Mouse (Mus musculus) left cerebral cortex, postnatal 4 days (tissue): ENCODE results near the gene Ifit3. TPM values are rescaled to one million over a fixed set of nuclear protein-coding genes. Genes with fewer than 3 reads are reported as not detected.
"Not testable (repeated sequence)": the region's sequence is repeated elsewhere in the genome, so short reads cannot be mapped to it uniquely, and the experiment has no call there.

Experiments
- DNase-seq: peaks from one replicate; pipeline ENCODE4 v3.0.0-alpha.2; 2022
- intact Hi-C: fragments of 180-260 bp; cut with DNase I; formaldehyde crosslinking; loops from one replicate; pipeline ENCODE4 v1.15.1; 2025
- total RNA-seq, 2 experiments: library from RNA; stranded (reverse); gene quantifications; 2 replicates each; pipeline ENCODE4 v1.2.3; 2021

Ifit3 gene
- total RNA-seq: 1 to 10 TPM in 1 of 2 experiments, under 1 TPM in 1; 0.81 to 1.0 TPM

DNA sequence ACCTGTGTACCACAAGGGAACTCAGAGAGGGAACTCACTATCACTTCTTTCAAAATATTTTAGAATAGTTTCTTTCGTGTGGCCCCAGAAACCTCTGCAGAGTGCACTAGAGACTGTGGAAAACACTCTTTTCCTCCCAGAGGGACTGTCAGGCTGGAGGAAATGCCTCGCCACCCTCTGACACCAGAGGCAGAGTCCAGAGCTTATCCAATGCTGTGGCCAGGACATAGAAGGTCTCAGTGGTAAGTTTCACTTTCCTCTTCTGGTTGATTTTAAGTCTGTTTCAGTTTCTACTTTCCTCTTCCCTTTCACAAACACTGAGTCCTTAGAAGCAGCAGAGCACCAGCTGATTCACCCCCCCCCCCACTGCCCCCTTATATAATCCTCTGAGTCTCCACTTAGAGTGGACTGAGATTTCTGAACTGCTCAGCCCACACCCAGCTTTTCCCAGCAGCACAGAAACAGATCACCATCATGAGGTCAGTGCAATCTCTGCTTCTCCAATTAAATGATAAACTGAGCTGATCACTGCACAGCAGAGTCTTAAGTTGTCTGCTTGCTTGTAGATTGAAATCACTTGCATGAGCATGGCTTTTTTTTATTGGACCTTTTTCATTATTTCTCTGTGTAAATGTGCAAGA lies at the start of gene Ifit3:
Ifit3 (plus strand) TSS at position 406 of the 641 bp plus-strand sequence.
- DNase-seq, intact Hi-C loops: not testable (repeated sequence)

DNA sequence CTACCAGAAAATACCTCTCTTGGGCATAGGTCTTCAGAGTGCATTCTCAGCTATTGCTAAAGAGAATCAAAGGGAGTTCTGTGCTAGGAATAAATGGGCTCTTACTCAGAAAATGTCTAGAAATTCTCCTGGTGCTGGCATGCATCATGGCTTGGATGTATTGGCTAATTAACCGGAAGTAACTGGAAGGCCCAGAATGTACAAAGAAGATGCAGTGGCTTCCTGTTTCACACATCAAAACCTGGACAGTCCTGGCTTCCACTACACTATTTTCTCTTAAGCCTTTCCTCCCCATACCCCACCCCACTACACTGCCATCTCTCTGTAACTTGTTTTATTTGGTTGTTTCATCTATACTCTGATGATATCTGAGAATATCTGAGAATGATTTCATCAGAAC lies 43.9 kb upstream of the Ifit3 start:
- intact Hi-C loops: no loop called here
- DNase-seq: no peak

DNA sequence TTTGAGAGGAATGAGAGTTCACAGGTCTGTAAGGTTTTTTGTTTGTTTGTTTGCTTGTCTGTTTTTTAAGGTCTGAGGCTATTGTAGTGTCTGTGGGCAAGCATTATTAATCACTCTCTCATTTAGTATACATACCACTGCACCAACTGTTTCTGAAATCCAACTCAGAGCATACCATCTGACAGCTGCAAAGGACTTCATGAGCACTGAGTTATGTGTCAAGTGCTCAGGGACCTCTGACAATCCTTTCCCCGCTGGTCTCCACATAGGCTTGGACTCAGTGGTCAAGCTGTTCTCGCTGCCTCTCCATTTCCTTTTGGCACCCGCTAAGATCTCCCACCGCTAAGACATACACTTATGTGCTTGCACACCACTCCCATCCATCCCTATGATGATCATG lies 37.1 kb upstream of the Ifit3 start:
- DNase-seq: no peak
- intact Hi-C loops: loop anchor here (10.0 kb wide), 2 partner anchors 89 to 1171 kb away; no protein-coding TSS in a partner anchor

DNA sequence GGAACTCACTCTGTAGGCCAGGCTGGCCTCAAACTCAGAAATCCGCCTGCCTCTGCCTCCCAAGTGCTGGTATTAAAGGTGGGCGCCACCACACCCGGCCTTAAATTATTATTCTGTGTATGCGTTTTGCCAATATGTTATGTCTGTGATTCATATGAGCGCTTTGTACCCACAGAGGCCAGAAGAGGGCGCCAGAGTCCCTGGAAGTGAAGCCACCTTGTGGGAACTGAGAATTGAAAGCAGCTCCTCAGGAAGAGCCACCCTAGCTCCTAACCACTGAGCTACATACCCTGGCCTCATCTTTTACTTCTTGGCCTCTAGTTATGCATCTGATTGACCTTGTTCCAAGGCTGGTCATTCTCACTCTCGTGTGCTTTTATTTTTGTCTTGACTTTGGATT lies 35.4 kb upstream of the Ifit3 start:
- peak; percentile 72 for DNase-seq
- intact Hi-C loops: loop anchor here (10.0 kb wide), 2 partner anchors 87 to 1173 kb away; no protein-coding TSS in a partner anchor

DNA sequence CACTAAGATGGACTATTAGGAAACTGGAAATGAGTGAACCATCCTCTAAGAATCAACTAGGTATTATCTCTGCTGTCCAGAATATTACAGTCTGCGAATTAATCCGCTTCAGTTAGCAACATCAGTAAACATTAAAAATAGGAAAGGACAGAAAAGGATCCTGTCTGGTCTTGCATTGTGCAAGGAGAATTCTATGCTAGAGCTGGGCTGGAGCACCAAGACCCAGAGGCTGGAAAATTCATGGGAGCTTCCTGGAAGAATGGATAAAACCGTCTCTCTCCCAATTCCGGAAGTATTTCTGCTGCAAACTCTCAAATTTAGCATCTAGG lies 33.2 kb upstream of the Ifit3 start:
- no peak for DNase-seq
- intact Hi-C loops: loop anchor here (10.0 kb wide), 2 partner anchors 215 to 305 kb away; no protein-coding TSS in a partner anchor

DNA sequence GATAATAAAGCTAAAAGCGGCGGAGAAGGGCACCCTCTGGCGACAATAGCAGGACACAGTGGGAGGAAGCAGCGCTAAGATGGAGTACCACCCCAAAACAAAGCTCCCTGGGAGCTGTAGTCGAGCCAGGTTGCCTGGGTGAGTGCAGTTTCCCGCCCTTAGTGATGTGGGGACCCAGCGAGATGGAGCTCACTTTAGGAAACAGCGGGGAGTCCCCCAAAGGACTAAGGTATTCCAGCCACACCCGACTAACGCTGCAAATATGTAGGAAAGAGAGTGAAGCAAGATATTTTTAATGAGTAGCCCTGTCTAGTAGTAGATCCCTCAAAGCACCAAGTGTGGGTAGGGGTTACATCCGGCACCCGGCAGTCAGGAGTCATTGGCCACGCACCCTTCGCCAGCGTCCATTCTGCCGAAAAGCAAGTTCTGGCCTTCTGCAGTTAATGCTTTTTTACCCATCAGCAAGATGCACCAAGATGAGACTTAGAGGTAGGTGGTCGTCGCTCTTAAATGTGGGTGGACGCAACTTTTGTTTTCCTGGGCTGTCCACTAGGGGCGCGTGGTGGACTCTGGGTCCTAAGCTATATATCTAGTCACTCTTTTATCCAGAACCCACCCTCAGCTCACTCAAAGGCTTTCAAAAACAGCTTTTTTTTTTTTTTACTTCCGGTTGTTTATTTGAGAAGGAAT lies 32.7 kb upstream of the Ifit3 start, which contains the start of gene Ifit2:
Ifit2 (plus strand) TSS at position 161 of the 690 bp plus-strand sequence.
- intact Hi-C loops: loop anchor here (10.0 kb wide), 2 partner anchors 216 to 306 kb away; no protein-coding TSS in a partner anchor
- peak; percentile 73 for DNase-seq

DNA sequence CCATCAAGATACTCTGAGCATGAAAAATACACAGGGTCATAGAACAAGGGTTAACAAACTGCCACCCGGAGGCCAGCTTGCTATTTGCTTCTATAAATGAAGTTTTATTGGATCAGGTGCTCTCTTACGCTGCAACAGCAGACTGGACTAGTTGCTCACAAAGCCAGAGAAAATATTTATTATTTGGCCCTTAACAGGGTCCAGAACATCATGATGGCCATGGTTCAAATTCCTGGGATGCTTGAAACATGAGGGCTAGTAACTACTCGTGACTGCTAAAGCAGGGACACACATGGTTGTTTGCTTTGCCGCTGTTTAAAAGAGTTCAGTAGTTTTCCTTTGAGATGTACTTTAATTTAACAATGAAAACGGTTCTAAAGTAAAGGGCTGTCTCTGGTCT lies 31.4 kb upstream of the Ifit3 start:
- DNase-seq: no peak
- intact Hi-C loops: loop anchor here (10.0 kb wide), 2 partner anchors 217 to 307 kb away; no protein-coding TSS in a partner anchor

DNA sequence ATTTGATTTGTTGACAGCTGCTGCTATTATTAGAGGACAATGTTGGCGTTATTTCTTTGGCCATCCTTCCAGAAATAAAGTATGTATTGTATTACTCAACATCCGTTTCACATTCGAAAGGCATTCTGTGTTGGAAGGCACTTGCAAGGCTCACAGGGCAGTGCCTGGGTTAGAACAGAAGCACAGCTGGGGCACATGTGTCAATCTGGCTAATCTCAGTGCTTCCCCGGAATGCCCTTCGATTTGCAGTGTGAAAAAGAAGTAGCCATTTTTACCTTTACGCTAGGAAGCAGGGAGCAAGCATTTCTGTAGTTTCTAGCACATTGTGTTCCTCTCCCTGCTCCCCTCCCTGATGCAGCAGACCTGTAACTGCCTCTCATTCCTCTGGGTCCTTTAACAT lies 30.3 kb upstream of the Ifit3 start:
- DNase-seq: no peak

DNA sequence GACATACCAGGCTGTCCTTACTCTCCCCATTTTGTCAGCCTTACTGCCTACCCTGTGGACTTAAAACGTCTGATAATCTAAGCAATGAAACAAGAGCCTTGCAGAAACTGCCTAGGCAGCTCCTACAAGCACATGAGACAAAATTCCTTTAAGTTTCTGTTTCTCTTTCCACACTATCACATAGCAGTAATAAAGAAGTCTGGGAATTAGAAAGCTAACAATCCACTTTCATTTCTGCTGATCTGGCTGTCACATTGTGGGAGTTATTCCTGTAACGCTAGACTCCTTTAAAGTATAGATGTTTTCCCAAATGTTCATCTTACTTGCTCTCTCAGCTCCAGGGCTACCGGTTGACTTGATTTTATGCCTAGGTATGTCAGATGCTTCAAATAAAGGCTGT lies 29.8 kb upstream of the Ifit3 start:
- intact Hi-C loops: loop anchor here (10.0 kb wide), 2 partner anchors 219 to 309 kb away; no protein-coding TSS in a partner anchor
- DNase-seq: no peak

More for the DNA sequence above, 30.3 kb upstream of the Ifit3 start:
- intact Hi-C loops: loop anchor here (10.0 kb wide), 2 partner anchors 218 to 308 kb away; no protein-coding TSS in a partner anchor

DNA sequence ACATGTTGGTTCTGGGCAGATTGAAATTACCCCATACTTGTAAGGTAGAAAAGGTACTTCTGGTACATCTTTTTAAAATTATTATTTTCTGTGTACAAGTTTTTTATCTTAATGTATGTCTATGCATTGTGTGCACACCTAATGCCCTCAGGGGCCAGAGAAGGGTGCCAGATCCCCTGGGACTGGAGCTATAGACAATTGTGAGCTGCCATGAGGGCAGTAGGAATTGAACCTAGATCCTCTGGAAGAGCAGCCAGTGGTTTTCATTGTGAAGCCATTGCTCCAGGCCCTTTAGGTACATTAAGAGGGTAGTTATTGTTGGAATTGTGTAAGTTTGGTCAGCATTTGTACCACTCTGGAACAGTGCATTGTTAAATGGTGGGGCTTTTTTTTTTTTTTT lies 29.3 kb upstream of the Ifit3 start:
- DNase-seq: no peak
- intact Hi-C loops: loop anchor here (10.0 kb wide), 2 partner anchors 219 to 309 kb away; no protein-coding TSS in a partner anchor

DNA sequence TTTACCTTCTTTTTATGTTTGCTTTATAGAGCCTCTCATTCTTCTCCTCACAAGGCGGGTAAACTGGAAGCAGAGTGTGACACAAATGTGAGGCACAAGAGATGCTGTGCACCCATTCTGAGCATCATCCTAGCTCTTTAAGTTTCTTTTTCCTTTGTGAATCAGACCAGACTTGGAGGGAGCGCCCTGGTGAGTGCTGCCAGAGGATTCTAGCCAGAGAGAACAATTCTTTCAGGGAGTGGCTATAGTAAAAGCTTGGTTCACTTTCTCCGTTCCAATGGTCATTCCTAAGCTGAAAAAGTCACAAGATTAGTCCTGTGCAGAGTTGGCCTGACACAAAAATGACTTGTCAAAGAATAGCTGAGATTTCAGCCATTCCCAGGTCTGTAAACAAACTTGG lies 26.7 kb upstream of the Ifit3 start:
- intact Hi-C loops: loop anchor here (10.0 kb wide), 2 partner anchors 222 to 312 kb away; no protein-coding TSS in a partner anchor
- DNase-seq: no peak

DNA sequence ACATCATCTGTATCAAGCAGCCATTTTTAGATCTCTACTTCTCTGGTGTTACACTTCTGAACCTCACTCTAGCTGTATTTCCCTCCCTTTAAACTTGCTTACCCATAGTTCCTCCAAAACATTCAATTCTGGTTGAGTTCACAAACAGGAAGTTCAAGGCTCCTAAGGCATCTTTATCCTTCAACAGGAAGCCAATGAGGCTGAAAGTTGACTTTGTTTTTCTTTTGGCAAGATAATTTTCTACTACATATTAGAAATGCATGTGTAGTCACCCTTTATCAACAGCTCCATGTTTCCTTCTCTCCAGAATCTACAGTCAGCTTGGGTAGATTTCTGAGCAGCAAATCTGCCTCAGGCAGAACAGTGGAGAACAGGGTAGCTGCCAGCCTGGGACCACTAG lies 20.8 kb upstream of the Ifit3 start:
- no peak for DNase-seq
- intact Hi-C loops: no loop called here

DNA sequence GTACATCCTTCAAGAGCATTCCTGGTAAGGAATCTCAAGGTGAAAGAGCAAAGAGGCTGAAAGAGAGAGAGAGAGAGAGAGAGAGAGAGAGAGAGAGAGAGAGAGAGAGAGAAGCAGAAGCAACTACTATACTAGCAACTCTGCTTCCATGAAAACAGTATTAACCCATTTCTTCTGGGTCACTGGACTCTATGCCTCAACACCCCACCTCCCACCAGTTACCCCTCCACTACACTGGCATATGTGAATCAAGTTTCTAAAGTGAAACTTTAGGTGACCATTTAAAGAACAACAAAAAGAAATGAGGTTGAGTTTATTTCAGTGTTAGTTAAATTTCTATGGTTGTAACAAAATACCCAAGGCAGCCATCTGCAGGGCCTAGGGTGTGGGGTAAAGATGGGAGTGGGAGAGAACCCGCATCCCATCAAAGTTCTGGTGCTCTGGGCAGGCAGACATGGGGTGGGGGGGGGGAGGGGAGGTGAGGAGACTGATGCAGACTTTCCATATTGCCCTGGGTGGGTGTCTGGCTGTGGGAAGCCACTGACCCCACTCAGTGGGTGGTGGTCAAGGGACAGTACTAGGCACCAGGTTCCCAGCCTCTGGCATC lies 17.1 kb upstream of the Ifit3 start:
- no peak for DNase-seq
- intact Hi-C loops: no loop called here

DNA sequence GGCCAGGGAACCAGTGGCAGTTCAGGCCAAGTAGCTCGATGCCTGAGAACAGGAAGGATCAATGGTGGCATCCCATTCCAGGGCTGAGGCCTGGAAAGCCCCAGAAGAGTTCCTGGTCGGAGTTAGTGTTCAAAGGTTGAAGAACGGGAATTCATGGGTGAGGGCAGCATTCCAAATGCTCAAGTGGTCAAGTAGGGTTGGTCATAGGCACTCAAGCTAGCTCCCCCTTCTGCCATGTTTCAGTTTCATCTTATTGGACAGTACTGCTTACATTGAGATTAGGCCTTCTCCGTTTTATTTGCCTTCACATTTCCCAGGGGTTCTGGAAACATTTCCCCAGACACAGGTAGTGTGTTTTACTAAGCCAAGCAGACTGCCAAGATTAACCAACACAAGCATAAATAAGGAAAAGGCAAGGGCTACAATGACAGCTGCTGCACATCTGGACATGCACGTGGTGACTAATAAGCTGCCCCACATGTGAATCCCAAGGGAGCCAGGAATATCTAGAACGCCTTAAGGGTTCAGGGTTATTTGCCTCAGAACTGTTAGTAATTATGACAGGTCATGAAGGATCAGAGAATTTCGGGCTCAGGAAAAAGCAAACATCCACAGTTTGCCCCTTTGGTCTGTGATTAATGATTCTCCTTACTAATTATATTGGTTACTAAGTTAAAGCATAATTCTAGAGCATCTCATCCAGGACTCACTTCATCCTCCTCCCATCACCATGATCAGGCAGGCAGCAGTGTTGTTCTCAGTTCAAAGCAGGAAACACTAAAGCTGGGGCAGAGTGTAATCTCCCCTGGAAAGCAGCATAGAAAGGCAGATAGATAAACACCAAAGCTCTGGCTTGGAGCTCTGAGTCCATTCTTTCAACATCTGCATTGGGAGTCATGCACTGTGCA lies 14.1 kb upstream of the Ifit3 start:
- intact Hi-C loops: no loop called here
- DNase-seq: no peak

DNA sequence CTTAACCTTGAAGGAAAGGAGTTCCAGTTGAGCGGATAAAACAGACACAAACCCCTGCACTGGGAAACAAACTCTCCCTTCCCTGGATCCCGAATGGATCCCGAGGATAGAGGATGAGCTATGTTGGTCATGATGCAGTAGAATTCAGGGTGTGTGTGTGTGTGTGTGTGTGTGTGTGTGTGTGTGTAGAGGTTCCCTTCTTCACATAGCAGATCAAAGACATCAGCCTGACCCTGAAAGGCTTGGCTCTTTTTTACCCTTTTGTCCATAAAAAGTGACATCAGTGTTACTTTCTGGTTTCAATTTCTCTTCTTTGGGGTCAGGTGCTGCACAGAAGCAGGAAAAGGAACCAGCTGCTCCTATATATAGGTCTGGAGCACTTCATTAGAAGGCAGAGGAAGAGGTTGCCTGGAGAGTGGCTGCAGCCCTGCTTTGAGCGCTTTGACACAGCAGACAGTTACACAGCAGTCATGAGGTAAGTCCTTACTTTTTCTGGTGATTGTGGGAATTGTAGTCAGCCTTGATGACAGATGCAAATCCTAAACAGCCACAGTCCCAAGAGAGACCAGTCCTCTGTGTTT lies 13.3 kb upstream of the Ifit3 start:
- intact Hi-C loops: no loop called here
- DNase-seq: no peak

DNA sequence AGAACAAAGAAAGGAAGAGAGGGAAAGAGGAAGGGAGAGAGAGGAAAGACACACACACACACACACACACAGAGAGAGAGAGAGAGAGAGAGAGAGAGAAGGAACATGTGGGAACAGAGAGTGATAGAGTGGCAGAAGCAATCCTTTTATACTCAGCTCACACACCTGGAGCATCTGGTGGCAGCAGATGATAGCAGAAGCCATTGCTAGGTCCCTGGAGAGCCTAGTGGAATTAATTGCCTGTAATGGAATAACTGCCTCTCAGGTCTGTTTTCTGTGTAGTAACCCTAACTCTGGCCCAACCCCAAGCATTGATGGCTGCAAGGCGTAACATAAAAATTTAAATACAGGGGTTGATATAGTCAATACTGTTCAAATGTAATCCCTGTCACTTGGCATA lies 12.3 kb upstream of the Ifit3 start:
- DNase-seq: no peak
- intact Hi-C loops: no loop called here

DNA sequence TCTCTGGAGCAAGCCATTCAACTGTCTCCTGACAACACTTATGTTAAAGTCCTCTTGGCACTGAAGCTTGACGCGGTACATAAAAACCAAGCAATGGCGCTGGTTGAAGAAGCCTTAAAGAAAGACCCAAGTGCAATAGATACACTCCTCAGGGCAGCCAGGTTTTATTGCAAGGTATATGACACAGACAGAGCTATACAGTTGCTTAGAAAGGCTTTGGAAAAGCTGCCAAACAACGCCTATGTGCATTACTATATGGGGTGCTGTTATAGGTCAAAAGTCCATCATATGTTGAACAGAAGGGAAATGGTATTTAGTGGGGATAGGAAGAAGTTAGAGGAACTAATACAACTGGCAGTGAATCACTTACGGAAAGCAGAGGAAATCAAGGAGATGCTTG lies 9.7 kb upstream of the Ifit3 start:
- intact Hi-C loops: no loop called here
- no peak for DNase-seq

DNA sequence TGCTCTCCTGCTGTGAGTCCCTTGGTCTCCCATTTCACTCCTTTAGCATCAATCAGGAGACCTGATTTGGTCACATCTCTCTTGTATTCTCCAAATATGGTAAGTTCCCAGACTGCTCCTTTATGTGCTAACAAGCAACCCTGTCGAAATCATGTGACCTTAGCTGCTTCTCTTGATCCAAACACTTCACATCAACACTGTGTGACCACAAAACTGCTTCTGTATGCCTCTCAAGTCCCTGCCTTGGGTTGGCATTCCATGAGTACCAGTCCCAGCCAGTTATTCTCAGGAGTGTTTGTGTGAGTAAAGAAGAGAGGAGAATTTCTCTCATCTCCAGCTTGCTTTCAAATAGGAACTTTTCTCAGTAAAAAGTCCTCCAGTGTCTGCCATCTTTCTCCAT lies 6.2 kb upstream of the Ifit3 start:
- DNase-seq: no peak
- intact Hi-C loops: no loop called here

DNA sequence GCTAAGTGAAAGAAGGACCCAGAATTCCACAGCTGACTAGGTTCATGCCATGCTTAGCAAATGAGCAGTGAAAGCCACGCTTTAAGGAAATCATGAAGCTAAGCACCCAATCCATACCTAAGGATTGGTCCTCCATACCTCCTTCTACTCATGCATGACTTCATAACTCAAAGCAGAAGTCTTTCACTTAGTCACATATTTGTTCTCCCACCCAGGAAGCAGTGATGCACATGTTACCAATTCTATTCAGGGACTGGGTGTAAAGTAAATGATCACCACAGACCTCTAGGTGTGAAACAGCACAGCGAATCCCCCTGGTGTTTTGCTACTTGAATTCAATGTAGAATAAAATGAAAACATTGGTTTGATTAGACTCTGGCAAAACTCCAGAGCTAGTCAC lies 635 bp upstream of the Ifit3 start:
- intact Hi-C loops: loop anchor here (1.0 kb wide), 1 partner anchor 24 kb away; no protein-coding TSS in a partner anchor
- DNase-seq: not testable (repeated sequence)
